Mouse (Mus musculus) ovary, adult 2 months (tissue): ENCODE measurements around the gene Pnpla8. TPM values are rescaled to one million over a fixed set of nuclear protein-coding genes. Genes with fewer than 3 reads are reported as not detected.

ENCODE experiments used
- polyA plus RNA-seq: library from polyadenylated mRNA; depleted of rRNA; stranded (reverse); fragments of >200 nt; gene quantifications from 2 replicates; pipeline ENCODE4 v1.2.3, GENCODE M21; 2012; rRNA removed

The Pnpla8 gene
- 8.2 and 8.9 TPM in 2 replicates for polyA plus RNA-seq

DNA sequence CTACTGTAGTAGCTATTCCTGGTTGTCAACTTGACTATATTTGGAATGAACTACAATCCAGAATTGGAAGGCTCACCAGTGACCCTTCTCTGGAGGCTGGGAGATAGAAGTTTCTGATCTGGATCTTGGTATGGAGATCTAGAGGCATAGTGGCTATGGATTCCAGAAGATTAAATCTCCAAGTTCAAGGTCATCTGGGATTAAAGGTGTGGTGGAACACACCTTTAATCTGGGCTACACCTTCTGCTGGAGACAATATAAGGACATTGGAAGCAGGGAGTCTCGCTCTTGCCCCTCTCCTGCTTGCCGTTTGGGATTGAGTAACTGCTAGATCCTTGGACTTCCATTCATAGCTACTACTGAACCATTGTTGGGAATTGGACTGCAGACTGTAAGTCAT is at the start of gene Pnpla8:
Pnpla8 (plus strand) TSS at position 301 of the 400 bp plus-strand sequence.

GRCm38 (mm10) chr12:44209824-44210752 is 11.1 kb upstream of the Pnpla8 start, which contains the start of gene Dnajb9:
Gene Dnajb9, minus strand, starts transcription at chr12:44210326.

DNA sequence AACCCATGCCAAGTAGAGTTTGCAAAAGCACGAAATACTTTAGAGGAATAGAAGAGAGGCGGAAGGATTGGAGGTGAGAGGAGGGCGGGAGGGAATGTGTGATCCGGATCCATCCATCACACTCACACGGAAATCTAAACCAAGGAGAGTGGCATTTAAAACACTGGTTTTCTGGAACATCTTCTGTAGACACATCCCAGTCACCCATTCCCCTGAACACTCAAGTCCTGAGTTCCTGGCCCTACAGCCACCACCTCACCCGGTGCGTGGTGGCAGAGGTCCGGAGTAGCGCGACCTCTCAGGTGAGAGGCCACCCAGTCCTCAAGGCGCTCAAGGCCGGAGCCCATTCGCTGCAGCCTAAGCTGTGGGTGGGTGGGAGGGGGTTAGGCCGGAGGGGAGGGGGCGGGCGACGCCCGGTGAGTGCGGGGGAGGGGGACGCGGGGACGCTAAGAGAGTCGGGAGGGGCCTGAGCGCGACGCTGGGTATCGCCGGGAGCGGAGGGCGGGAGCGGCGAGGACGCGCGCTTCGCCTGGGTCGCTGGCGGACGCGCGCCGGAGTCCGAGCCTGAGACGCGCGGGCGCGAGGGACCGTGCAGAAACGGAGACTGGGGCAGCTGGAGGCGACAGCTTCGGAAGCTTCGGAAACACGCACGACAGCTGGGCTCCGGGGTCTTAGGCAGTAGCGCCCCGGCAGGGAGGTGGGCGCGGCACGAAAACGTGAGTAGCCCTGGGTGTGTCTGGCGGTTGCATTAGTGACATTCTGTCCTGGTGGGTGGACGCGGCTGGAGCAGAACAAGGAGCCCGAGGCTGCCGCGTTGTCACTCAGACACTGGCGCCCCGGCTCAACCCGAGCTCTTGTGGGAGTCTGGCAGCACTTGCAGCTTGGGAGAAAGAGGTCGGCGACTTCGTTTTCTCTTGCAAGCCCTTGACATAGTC is 107.5 kb downstream of the Pnpla8 start, which contains the start of gene Nrcam:
Nrcam (plus strand) TSS at position 505 of the 935 bp plus-strand sequence.

Other genes starting within 250 kb of the Pnpla8 start
- gene Dnajb9, start 11.0 kb upstream of the Pnpla8 start, polyA plus RNA-seq, result 1.6 and 2.1 TPM in 2 replicates
- 3.5 and 10.0 TPM in 2 replicates for gene Nrcam, start 107.5 kb downstream of the Pnpla8 start, polyA plus RNA-seq